Mouse (Mus musculus) natural killer cell, adult 2 months (primary cell): ENCODE data around the gene Fam171a1.

Experiments used
- DNase-seq, 2 experiments: peaks; one replicate each; pipeline ENCODE4 v3.0.0; 2022; ENCODE audit warnings: low spot score in 2 of 2

The Fam171a1 gene

DNA sequence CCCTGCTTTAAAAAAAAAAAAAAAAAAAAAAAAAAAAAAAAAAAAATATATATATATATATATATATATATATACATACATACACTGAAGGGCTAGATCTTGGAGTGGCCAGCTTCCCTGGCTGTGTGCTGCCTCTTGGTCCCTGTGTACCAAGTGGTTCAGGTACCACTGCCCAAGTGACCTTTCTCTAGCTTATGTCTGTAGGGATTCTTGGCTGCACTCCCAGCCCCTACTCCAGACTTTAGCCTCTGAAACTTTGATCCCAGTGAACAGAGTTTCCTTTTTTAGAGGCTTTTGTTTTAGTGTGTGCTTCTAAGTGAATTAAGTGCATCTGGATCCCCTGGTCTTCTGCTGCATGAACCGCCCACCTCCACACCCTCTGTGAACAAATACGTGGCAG is 24.3 kb downstream of the Fam171a1 start:
- DNase-seq, result no peak

DNA sequence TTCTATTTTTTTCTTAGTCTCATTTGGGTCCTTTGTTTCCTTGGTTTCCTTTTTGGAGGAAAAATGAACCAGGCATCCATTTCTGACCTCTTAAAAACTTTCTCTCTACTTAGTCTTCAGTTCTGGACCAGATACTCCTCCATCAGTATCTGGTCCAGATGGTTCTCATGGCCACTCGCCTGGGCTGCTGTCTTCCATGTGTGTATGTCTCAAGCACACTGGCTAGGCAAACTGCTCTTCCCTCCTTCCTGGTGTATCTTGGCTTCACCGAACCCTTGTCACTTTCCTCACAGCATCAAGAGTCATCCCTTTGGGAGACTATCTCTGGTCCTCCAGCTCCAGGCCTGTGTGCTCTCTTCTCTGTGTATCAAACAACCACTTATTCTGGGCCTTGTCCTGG is 25.0 kb downstream of the Fam171a1 start:
- DNase-seq, result no peak

DNA sequence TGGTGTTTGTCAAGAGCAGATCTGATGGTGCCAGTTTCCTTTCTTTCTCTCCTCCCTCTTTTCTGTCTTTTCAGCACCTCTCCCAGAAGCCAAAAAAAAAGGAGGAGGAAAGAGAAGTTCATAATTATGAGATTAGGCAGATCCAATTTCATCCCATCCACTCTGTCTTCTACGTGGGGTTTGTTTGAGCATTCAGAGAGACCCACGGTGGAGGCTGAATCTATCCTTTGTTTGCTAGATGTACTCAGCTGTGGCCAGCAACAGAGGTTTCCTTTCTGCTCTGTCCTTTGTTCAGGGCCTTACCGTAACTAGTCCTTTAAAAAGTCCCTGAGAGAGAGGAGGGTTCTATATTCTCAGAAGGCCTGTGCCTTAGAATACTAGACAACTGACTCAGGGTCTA is 25.6 kb downstream of the Fam171a1 start:
- no peak for DNase-seq

- no peak for DNase-seq
Observed at GRCm38 (mm10) chr2:3140585-3140984, 26.6 kb downstream of the Fam171a1 start.

GRCm38 (mm10) chr2:3141804-3142203 is 27.8 kb downstream of the Fam171a1 start:
- DNase-seq, result no peak

DNA sequence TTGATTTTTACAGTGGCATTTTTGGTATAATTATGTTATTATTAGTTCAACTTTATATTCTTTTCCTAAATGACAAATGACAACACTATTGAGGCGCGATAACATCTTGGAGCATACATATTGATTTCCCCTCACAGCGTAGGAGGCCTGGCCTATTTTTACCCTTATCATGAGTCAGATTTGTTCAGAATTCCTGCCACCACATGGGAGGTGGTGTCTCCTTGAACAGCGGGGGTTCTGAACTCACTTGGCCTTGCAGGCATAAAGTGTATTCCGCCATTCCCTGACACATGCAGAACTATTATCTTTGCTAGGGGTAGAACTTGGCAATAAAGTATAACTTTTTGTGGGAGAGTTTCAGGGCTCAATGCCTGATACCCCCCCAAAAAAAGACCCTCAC is 30.3 kb downstream of the Fam171a1 start:
- no peak for DNase-seq

GRCm38 (mm10) chr2:3147550-3148157 is 33.6 kb downstream of the Fam171a1 start:
- no peak for DNase-seq

DNA sequence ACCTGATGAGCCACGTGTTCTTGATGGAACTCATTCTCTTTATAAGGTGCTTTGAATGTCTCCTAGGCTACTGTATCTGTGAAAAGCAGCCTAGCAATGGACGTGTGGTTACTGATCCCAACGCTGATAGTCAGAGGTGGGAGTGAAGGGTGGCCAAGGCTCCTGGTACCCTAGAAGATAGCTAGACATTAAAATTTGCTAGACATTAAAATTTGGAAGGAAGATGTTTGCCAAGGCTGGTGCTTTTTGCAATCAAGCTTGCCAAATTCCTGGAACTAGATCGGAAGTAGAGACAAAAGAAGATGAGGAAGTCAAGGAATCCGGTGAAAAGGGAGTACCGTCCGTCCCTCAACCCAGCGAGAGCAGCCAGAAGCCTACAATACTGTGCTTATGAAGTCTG is 34.7 kb downstream of the Fam171a1 start:
- DNase-seq, result no peak

- DNase-seq, result no peak
Observed at GRCm38 (mm10) chr2:3150324-3150723, 36.3 kb downstream of the Fam171a1 start.

DNA sequence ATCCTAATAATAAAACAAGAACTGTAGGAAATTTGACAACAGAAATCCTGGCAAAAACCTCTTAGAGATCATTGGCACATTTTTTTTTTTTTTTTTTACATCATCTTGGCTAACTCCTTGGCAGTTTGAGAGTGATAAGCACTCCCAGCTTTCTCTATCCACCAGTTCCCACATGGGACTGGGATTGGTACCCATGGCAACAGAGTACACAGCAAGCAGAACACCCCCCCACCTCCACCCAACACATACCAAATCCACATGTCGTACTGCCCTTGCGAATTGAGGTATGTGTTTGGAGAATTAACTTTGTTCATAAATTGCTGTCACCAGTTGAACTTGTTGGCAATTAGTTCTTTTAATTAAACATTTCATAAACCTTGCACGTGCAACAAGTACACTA is 37.3 kb downstream of the Fam171a1 start:
- DNase-seq, result no peak

GRCm38 (mm10) chr2:3154091-3154665 is 40.2 kb downstream of the Fam171a1 start:
- DNase-seq, result no peak

- no peak for DNase-seq
Observed at GRCm38 (mm10) chr2:3154986-3155385, 41.0 kb downstream of the Fam171a1 start.

DNA sequence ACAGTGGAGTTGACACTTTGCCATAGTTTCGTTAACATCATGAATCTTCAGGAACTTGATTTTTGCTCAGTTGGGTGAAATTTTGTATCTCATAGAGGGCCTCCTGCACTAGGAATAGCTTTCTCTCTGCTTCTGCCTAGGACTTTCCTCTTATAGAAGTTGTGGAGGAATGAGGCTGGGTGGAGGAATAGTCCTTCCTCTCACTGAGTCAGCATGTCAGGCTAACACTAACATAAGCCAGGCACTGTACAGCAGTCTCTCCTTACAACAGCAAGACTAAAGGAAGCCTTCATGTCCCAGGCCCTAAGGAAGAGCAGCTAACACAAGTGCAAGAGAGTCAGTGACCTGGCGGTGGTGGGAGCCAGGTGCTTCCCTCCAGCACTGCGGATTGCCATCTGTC is 43.0 kb downstream of the Fam171a1 start:
- DNase-seq, result no peak

DNA sequence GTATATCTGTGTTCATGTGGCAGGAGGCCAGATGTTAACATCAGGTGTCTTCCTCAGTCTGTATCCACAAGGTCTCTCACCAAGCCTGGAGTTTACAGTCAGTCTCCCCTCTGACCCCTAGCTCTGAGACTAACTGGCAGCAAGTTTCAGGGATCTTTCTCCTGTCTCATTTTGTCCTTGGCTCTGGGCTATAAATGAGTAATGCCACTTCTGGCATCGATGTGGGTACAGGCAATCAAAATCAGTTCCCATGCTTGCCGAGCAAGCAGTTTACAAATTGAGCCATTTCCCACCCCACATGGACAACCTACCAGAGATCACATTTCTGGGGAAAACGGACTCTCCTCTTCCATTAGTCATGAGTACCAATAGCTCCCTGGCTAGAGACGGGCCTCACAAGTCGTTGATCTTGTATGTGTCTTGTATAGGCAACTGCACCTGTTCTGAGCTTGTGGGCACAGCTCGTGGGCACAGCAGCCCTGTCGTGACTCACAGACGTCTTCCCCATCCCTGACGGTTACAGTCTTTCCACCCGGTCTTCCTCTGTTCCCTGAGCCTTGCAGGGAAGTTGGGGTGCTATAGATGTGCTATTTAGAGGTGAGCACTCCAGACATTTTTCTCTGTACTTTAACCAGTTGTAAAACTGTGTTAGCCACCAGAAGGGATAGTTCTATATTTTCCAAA is 43.8 kb downstream of the Fam171a1 start:
- no peak for DNase-seq

- DNase-seq, result no peak
Observed at GRCm38 (mm10) chr2:3158682-3159412, 44.8 kb downstream of the Fam171a1 start.

- no peak for DNase-seq
Observed at GRCm38 (mm10) chr2:3161578-3161977, 47.6 kb downstream of the Fam171a1 start.

DNA sequence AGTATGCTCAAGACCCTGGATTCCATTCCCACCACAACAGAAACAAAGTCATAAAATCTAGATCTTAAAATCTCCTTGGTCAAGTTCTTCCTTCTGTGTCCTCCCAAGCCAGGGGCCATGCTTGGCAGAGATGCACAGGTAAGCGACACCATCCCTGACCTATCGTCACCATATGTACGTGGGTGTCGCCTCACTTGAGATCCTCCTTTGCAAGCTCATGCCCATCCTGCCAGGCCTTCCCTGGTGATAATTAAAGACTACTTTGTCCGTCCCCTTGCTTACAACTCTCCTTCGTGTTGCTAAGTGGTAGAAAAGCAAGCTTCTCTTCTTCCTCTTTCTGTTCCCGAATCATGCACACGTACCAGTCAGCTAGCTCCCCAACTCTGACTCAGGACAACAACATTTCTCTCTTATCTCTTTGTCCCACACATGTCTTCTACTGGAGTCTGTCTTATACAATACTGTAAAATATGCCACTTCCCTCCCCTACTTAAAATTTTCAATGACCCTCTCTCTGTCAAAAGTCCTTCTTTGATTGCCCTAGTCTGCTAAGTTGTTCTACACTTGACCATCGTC is 49.6 kb downstream of the Fam171a1 start:
- no peak for DNase-seq

GRCm38 (mm10) chr2:3165037-3165600 is 51.1 kb downstream of the Fam171a1 start:
- DNase-seq, result no peak

DNA sequence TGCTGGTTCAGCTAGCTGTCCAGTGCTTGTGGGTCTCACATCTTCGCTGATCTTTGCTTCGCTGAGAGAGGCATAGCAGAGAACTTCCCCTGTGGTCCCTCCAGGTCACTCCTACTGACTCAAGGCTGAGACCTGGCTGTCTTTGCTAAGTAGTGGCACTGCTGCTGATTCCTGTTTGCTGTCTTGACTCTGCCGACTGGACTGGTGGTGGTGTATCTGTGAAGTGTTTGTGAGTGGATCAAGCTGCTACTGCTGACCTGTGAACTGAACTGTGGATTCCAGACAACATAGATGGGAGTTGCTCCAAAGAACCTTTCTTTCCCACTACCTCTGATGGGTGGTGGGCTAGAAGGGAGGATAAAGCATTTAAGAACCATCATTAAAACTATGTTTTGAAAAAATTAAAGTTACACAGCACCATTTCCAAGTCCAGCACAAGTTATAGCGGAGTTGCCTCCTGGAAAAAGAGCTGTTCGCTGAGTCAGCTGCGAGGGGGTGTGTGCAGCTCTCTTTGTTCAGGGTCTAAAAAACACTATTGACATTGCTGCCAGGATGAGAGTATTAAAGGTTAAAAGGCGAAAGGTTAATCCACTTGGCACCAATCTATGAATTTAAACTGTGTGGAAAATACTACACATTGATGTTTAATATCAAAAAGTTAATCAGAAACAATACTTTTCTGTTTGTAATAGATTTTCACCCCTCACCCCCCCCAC is 52.0 kb downstream of the Fam171a1 start:
- DNase-seq, result no peak

DNA sequence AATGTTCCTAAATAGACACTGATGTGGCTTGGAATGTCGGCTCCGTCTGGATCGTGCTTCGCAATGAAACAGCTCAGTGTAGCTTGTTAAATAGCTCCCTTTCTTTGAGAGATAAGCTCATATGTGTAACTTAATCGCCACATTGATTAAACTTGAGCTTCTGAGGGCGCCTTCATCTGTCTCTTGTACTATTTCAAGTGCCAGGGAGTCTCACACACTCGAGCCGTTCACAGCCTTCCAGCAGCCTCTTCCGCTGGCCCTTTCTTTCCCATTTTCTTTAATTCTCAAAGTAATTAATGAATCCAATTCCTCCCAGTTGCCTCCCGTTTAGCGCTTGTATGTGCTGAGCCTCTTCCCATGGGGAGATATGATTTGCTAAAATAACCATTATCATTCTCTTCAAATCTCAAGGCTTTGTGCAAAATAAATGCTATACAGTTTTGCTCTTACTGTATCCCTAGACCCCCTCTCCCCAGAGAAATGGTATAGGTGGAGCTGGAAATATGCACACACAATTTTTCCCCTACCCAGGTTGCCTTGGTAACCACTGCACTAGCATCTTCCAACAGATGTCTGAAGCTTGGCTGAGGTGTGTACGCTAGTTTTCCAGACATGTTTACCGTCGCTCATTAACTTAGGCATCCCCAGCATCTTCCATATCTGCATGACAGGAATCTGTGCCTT is 54.8 kb downstream of the Fam171a1 start:
- DNase-seq, result no peak

DNA sequence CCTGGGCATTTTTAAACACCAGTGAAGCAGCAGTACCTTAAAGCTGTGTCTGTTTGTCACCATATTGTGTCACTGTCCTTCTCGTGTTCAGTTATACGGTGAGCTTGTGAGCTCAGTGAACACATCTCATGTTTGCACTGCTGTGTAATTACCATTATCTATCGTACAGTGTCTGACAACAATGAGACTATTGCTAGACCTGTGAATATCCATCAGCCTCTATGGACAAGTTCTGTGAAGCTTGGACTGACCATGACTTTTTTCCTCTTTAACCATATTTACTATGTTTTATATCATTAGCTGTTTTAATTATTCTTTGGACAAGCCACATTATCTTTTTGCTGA is 55.4 kb downstream of the Fam171a1 start:
- DNase-seq, result no peak
